Mouse (Mus musculus): Measurements from ENCODE around the gene Ccdc89.
A peak's percentile ranks its signal among the peaks of the same experiment; 100 is the strongest.

Gene Ccdc89

GRCm38 (mm10) chr7:90426020-90427001, at the start of gene Ccdc89:
Gene Ccdc89 (plus strand): TSS chr7:90426577.
- DNase-seq (ENCODE audit: low read depth in 2 of 2, low spot score in 2 of 2), result no peak

DNA sequence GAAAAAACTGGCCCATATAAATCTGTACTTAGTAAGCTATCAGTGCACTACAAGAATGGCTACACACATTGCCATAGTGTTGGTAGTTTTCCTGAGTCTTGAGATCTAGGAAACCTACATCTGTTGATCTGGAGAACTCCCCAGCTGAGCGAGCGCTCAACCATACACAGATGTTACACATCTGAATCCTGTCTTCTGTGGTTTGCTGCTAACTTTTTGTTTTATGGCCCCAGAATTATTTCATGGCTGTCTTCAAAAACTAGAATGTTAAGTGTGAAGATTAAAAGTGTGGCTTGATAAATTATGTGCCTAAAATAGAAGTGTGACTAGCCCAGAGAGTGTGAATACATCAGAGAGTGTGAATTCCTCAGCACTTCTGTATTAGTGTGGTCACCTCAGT, 42.0 kb upstream of the Ccdc89 start:
- DNase-seq (ENCODE audit: low read depth in 2 of 2, low spot score in 2 of 2), result no peak

DNA sequence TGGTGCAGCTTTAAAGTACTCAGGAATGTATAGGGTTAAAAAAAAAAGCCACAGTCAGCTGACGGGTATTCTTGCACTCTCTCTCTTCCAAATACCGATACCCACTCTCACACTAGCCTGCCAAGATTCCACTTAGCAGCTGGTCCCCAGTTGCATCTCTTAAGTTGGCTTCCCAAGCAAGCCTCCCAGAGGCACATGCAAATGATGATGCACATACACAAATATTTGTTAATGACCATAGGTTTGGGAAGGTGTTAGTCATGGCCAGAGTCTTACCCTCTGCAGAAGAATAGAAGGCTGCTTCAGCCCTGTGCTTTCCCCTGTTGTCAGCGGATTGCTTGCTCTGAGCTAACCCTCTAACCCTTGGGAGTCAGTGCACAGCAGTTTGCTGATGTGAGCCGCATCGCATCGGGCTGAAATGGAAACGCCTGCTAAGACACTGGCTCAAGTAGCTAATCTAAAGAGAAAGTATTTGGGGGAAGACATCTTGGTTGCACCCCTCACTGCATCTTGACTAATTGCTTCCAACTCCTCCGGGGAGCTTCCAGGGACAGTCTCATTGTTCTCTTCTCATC, 39.4 kb upstream of the Ccdc89 start:
- DNase-seq (ENCODE audit: low read depth in 2 of 2, low spot score in 2 of 2), result no peak

GRCm38 (mm10) chr7:90389765-90390164, 36.6 kb upstream of the Ccdc89 start:
- DNase-seq (ENCODE audit: low read depth in 2 of 2, low spot score in 2 of 2), result no peak

DNA sequence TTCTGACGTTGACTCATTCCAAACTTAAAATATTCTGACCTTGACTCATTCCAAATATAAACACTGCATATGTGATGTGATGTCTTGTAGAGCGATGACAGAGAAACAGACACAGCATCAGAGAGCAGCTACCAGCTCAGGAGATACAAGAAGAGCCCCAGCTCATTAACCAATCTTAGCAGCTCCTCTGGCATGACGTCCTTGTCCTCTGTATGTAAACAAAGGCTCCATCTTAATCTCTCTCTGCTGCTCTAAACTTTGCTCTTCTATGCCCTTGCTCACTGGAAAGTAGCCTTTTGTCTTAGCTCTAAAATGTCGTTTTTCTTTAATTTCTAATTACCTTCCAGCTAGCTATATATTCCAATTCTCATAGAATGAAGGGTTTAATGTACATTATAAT, 31.3 kb upstream of the Ccdc89 start:
- DNase-seq (ENCODE audit: low read depth in 2 of 2, low spot score in 2 of 2), result no peak

DNA sequence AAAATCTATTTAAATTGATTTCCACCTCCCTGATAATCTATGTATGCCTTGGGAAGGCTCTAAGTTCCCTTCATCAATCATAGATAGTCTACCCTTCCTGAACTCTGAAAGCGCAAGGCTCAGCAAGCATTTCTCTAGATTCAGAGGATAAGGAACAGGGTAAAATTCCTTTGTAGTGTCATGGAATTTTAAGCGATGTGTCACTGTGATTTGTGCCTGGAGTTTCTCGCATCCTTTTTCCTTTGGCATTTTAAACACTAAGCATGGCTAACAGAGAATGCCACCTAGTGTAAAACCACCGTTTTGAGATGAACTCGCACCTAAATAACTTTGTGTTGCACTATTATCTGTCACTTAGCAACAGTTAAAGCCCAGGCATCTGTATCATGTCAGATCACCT, 30.4 kb upstream of the Ccdc89 start:
- DNase-seq (ENCODE audit: low read depth in 2 of 2, low spot score in 2 of 2), result no peak

- DNase-seq (ENCODE audit: low read depth in 2 of 2, low spot score in 2 of 2), result peak; percentile 62 to 74
Observed at GRCm38 (mm10) chr7:90409934-90410333, 16.4 kb upstream of the Ccdc89 start.

DNA sequence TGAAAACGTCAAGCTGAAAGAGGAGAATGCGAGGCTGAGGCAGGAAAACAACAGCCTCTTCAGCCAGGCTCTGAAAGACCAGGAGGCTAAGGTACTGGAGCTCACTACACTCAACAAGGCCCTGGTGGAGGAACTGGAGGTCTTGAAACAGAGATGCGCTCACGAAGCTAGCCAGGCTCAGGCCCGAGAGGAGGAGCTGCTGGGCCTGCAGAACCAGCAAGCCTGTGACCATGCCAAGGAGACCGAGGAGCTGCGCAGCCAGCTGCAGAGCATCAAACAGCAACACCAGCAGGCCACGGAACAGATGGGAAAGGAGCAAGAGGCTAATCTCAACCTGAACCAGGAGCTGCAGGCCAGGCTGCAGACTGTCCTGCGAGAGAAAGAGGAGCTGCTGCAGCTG, 629 bp downstream of the Ccdc89 start:
- DNase-seq (ENCODE audit: low read depth in 2 of 2, low spot score in 2 of 2), result no peak

GRCm38 (mm10) chr7:90432221-90432620, 5.8 kb downstream of the Ccdc89 start:
- no peak for DNase-seq (ENCODE audit: low read depth in 2 of 2, low spot score in 2 of 2)

- DNase-seq (ENCODE audit: low read depth in 2 of 2, low spot score in 2 of 2), result no peak
Observed at GRCm38 (mm10) chr7:90440044-90440443, 13.7 kb downstream of the Ccdc89 start.

- DNase-seq (ENCODE audit: low read depth in 2 of 2, low spot score in 2 of 2), result no peak
Observed at GRCm38 (mm10) chr7:90442070-90442469, 15.7 kb downstream of the Ccdc89 start.

DNA sequence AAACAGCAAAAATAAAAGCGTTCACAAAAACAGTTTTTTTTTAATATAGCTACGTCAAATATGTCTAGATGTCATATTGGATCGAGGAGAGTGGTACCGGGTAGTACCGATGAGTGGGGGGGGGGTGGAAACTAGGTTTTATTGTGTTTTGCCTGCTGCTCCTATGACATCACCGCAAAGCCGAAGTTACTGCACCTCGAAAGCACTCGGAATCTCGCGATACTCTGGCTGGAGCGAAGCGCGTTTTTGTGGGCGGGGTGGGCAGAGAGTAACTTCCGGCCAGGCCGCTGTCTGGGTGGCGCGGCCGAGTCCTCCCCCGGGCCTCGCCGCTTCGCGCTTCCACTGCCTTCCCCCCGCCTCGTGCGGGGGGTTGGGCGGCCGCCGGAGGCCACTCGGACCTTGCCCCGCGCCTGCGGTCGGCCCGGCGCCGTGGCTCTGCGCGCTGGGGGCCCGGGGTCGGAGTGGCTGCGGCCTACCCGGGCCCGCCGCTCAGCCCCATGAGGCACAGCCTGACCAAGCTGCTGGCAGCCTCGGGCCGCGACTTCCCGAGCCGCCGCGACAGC, 16.2 kb downstream of the Ccdc89 start, which contains the start of gene Crebzf:
Crebzf (plus strand) TSS at position 212 of the 563 bp plus-strand sequence.
- peak; percentile 95 for DNase-seq (ENCODE audit: low read depth in 2 of 2, low spot score in 2 of 2)

GRCm38 (mm10) chr7:90443101-90444091, 17.0 kb downstream of the Ccdc89 start:
- peak; percentile 50 to 58 for DNase-seq (ENCODE audit: low read depth in 2 of 2, low spot score in 2 of 2)

DNA sequence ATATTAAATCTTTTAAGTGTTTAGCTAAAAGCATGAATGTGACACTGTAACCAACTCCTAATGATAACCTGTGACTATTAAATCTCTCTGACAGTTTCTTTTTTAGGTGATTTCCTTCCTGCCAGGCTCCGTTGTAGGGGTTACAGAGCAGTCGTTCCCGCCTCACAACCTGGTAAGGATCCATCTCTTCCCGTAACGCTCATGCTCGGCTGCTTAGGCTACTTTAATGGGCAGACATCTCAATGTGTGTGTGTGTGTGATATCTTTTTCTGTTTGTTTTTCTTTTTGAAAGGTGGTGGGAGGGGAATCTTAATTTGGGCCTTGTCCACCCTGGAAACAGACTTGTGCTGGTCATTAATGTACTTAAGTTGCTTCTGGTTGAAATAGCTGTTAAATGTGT, 17.8 kb downstream of the Ccdc89 start:
- DNase-seq (ENCODE audit: low read depth in 2 of 2, low spot score in 2 of 2), result no peak

DNA sequence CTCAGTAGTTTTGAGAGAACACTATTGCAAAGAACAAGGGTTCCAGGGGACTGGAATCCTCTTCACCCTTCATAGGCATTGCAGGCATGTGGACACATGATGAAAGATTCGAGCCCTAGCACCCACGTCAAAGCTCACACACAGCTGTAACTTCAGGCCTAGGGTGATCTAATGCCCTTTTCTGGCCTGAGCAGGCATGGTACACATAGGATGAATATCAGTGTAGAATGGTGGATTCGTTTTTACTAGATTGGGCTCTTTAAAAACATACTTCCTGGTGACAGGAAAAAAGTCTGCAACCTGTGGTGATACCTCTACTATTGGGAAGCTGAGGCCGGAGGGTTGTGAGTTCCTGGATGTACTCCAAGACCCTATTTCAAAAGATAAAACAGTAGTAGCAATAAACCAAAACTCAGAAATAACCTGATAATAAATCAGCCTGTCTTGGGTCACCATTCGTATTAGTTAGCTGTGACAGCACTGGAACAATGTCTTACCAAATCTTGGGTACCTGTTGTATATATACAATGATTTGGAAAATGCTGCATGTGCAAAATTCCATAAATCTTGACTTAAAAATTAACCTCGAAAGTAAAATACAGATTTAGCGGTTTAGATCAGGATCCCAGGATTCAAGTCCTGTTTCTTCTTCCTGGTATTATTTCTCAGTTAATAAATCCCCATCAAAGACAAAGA, 29.9 kb downstream of the Ccdc89 start:
- DNase-seq (ENCODE audit: low read depth in 2 of 2, low spot score in 2 of 2), result no peak

- DNase-seq (ENCODE audit: low read depth in 2 of 2, low spot score in 2 of 2), result peak; percentile 57 to 58
Observed at GRCm38 (mm10) chr7:90456845-90457468, 30.6 kb downstream of the Ccdc89 start, which contains the start of gene Tmem126a. Gene Tmem126a (minus strand): TSS chr7:90457229.

DNA sequence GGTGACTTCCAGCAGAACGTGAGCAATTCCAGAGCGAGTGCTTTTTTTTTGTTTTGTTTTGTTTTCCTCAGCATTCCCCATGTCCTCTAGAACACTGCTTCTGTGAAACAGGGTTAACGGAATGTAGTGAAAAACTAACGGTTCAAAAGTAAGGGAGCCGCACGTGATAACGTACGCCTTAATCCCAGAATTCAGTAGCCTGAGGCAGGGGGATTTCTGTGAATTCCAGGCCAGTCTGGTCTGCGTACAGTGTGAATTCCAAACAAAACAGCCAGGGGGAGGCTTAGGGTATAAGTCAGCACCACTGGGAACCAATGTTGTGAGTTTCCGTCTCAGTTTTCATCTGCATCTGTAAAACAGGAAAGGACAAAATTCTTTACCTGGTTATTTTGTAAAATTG, 31.1 kb downstream of the Ccdc89 start:
- no peak for DNase-seq (ENCODE audit: low read depth in 2 of 2, low spot score in 2 of 2)

GRCm38 (mm10) chr7:90460330-90460729, 34.0 kb downstream of the Ccdc89 start:
- DNase-seq (ENCODE audit: low read depth in 2 of 2, low spot score in 2 of 2), result no peak

DNA sequence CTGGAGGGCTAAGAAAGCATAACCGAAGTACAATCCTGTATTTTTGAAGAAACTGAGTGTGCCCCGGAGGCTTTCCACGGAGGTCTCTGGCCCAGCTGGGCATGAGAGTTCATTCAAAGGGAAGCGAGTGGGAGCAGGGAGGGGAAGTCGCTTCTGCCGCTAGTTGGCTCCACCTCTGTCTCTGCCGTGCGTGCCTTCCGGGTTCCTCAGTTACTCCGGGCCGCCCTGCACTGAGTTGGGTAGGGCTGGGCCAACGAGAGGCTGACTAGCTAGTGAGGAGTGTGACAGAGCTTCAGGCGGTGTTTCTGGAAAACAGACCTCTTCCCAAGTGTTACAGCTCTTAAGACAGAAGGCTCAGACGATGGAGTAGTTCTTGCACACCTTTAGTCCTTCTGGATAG, 34.6 kb downstream of the Ccdc89 start:
- peak; percentile 28 to 42 for DNase-seq (ENCODE audit: low read depth in 2 of 2, low spot score in 2 of 2)

GRCm38 (mm10) chr7:90461441-90461840, 35.1 kb downstream of the Ccdc89 start:
- no peak for DNase-seq (ENCODE audit: low read depth in 2 of 2, low spot score in 2 of 2)

All from CD8-positive naive resting alpha-beta T cell, adult 2 months (primary cell).